Mouse (Mus musculus): ENCODE measurements around the gene Notch2.
"Not testable (repeated sequence)": the region's sequence is repeated elsewhere in the genome, so short reads cannot be mapped to it uniquely, and the experiment has no call there.

Notch2 gene

DNA sequence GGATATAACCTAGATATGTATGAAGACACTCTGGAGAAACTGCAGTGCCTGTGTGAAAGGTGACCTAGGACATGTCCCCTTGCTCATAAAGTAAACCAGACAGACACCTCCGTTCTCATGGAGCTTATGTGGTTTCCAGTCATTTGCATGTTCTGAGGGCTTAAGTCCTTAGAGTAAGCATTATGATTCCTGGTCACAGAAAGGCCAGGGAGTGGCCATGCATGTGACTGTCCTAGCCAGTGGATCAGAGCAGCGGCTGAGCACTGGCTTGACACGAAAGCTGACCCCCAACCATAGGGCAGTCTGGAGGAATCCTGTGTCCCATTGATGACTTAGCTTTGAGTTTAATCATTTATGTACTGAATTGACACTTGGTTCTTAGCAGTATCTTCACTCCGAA, 14.7 kb downstream of the Notch2 start:
- no peak for DNase-seq (ENCODE audit: low read depth, low spot score)

DNA sequence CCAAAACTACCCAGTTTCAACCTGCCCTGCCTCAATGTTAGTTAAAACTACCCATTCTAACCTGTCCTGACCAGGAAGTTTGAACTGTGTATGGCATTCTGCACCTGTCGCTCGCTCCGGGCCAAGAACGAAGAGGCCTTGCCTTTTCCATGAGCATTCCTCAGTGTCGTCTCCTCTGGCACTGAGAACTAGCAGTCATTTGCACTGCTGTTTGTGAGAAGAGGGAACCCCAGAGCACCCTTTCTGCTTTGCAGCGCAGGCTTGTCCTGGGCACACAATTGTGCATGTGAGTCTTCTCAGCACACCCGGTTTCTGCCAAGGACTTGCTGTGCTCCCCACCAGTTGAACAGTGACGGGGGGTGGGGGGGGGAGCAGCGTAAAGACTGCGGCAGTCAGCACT, 15.6 kb downstream of the Notch2 start:
- DNase-seq (ENCODE audit: low read depth, low spot score): no peak

DNA sequence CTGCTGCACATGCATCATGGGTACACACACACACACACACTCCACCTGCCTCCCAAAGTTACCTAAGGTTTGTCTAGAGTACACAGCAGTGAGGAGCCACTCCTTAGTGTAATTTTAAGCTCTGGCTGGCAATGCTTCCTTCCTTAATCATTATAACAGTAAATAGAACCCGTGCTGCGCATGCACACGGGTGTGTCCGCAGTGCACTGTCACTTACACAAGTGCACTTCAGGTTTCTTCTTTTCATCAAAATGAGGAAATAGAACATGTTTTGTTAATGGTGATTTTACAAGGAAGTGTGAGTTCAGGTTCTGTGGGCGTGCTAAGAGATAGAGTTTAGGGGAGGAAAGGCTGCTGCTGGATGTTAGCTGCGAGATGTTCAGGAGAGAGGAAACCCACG, 17.8 kb downstream of the Notch2 start:
- DNase-seq (ENCODE audit: low read depth, low spot score): no peak

DNA sequence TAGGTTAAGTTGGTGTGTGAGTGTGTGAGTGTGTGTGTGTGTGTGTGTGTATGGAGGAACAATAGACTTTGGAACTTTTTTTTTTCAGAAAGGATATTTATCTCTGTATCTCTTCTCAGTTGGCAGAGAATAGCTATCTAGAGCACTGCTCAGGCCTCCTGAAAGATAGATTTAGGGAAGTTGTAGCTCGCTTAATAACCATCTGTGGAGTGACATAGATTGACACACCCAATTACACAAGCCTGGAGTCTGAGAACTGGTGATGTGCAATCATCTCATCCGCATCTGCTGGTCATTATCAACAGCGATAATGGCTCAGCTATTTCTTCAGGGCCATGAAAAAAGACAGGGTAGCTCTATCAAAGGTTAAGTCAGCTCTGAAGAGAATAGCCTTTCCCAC, 18.9 kb downstream of the Notch2 start:
- no peak for DNase-seq (ENCODE audit: low read depth, low spot score)

DNA sequence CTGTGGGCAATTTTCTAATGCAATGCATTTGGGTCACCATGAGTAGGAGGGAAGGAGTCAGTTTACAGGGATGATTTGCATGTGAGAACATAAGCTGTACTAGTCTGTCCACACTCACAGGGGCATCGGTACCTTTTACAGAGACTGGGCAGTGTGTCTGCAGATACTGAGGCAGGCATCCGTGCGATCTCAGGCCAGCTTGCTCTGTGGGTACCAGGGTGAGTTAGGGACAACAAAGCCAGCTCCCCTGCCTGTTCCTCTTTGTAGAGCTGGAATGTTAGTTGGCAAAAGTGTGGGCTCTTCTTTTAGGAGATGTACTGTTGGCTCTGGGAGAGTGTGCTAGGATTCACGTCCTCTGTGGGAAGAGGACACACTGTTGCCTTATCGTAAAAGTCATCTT, 19.6 kb downstream of the Notch2 start:
- DNase-seq (ENCODE audit: low read depth, low spot score): no peak

DNA sequence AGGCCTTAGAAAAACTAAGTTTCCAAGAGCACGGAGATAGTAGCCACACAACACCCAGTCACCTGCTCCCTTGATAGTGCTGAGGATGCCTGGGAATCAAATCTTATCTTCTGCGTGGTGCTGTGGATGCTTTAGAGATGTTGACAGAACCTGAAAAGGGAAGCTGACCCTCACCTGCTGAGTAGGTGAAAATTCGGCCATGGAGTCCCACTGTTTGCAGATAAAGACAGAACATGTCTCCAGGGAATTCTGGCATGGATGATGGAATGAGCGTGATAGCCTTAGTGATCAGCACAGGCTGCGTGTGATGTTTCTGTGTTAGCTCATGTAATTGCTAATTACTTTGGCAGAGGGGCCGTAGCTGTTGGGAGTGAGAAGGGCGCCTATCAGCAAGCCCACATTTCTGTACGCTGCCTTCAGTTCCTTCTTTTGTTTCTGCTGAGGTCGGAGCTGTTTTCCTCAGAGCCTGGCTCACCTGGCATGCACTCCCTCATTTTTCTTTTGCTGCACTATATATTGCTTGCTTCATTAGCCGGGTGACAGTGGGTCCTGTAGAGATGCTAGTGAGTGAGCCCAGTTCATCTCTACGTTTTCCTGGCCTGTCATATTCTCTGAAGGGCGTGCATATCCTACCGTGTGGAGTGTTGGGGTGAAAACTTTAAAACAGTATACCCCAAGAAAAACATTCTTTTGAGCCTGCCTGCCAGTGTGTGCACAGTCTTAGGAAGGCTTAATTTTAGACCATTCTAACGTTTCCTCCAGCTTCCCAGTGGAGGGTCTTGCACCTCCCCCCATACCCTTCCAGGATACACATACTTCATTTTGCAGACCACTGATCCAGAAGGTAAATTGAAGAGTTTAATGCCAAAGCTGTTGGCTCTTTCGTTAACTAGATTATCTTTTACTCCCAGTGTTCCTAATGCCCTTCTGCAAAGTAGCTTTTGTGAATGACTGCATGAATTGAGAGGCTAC, 21.6 kb downstream of the Notch2 start:
- DNase-seq (ENCODE audit: low read depth, low spot score): no peak

DNA sequence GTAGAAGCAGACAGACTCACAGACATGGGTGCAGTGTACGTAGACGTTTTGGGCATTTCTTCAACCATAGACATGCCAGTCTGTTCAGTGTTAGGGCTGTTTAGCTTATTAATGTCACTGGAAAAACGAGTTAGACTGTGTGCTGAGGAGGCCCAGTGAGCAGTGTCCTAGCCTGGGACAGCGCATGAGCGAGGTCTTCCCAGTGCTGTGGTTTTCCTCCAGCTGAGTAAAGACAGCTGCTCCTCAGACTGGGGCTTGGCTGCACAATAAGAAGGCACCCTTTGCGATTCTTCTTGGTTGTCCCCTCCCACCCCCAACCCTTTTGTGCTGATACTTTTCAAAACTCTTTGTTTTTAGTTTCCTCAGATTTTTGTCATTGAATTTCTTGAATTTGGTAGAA, 22.8 kb downstream of the Notch2 start:
- no peak for DNase-seq (ENCODE audit: low read depth, low spot score)

DNA sequence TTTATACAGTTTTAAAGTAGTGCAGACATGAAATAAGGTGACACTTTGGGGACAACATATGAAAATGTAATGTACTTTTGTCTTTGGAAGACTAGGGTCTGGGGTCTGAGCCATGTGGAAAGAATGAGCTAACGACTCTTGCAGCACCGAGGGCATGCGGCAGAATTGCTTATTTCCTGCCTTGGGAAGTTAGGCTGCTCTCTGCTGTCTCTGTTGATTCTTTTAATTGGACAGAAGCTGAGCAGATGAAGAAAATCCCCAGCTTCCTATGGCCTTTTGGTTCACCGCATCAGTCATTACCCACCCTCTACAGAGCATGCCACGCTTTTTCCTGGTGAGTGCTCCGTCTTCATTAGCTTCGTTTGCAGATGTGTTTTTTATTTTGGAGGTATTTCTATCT, 23.8 kb downstream of the Notch2 start:
- DNase-seq (ENCODE audit: low read depth, low spot score): no peak

DNA sequence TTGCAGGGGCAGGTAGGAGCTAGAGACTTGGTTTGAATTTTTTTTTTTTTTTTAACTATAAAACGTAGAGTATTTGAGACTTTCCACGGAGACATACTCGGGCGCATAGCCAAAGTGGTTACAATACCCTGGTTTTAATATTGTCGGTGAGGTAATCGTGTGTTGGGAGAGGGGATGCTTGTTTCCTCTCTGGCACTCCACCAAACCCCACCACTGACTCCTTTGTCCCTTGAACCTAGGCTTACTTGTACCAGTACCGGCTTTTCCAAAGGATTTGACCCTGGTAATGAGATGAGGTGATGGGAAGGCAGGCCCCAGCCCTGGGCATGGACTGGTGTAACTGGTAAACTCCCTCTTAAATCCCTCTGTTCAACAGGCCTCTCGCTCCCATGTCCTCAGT, 25.3 kb downstream of the Notch2 start:
- DNase-seq (ENCODE audit: low read depth, low spot score): no peak

DNA sequence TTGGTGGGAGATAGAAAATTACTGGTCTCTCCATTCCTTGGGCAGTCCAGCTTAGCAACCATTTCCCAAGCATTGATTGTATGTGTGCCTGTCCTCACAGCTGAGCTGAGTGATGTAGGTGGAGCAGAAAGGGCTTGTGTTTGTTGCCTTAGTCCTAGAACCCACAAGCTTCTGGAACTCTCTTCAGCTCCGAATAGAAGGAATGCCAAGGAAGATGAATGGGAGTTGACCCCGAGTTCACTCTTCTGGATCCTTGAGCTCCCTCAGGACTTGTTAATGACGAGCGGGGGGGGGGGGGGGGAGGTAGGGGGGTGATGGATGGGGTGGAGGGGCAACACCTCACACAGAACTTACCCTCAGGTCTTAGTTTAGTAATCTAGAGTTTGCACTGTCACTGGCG, 25.9 kb downstream of the Notch2 start:
- no peak for DNase-seq (ENCODE audit: low read depth, low spot score)

DNA sequence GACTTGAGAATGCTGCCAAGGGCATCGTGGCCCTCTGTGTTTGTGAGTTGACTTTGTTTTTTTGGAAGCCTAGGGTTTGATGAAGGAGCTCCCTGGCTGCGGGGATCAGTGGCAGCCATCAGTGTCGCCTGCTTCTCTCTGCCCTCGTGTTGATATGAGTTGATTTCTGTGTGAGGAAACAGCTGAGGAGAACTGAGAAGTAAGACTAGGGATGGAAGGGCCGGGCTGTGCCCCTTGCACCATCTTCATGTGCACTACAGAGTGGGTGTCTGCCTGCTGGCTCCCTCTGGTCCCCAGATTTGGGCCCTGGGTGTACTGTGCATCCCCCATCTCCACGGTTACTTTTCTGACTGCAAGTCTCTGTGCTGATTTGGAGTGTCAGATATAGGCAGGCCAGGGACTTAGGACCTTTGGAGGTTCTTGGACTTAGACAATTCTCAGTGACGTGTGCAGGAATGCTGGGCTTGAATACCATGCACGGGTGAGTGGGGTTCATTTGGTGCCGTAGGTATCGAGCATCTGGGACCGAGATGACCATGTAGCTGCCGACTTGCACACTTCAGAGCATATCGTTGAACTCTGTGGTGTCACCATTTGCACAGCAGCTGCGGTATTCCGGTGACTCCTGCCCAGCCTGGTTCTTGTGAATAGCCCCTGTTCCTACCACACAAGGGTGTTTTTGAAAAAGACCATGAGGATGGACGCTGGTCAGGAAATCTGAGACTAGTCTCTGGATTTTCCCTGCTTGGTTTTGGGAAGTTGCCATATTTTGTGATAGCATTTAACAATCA, 26.5 kb downstream of the Notch2 start:
- DNase-seq (ENCODE audit: low read depth, low spot score): no peak

DNA sequence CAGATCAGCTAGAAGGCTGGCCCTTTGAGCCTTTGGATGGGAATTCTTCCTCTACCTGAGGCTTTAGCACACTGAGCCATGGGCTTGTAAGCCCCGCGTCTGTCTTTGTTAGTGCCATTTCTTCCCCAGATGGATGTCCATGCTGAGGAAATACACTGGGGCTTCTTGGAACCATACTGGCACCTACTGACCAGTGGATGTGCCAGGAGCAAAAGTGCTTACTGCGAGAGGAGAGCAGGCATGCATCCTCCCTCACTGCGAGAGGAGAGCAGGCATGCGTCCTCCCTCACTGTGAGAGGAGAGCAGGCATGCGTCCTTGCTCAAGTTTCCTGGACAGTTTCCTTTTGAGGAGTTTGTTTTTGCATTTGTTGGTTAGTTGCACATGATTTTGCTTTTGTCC, 27.5 kb downstream of the Notch2 start:
- DNase-seq (ENCODE audit: low read depth, low spot score): no peak

DNA sequence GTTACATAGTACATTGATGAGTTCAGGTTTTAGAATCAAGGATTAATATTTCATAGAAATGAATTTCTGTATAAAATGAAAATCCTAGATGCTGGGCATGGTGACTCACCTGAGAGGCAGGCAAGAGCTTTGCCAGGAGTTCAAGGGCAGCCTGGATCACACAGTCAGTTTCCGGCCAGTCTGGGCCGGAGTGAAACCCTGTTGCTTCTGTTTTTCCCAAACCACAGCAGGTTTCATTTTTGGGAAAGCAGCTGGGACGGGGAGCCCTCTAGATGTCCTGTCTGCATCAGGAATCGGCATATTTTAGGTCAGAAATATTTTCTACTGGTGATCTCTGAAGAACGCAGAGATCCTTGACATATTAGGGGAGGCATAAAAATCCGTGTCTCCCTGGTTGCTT, 29.0 kb downstream of the Notch2 start:
- DNase-seq (ENCODE audit: low read depth, low spot score): no peak

DNA sequence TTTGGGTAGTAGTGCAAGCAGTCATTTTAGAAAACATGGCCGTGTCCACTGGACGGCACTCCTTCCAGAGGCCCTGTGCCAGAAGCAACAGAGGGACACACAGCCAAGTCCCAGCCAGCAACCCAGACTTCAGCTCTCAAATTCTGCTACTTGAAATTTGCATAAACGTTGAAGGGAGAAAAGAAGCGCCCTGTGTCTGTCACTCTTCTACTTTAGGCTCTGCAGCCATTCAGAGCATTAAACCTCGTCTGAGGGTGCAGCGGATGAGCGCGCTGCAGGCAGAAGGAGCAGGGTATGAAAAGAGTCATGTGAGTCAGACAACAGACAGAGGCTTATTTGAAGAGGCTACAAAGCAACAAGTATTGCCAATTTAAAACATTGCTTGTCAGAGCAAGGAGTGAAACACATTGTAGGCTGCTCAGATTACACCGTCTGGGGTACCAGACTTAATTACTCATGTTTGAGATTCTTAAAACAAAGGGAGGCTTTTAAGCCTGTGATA, 29.7 kb downstream of the Notch2 start:
- DNase-seq (ENCODE audit: low read depth, low spot score): no peak

DNA sequence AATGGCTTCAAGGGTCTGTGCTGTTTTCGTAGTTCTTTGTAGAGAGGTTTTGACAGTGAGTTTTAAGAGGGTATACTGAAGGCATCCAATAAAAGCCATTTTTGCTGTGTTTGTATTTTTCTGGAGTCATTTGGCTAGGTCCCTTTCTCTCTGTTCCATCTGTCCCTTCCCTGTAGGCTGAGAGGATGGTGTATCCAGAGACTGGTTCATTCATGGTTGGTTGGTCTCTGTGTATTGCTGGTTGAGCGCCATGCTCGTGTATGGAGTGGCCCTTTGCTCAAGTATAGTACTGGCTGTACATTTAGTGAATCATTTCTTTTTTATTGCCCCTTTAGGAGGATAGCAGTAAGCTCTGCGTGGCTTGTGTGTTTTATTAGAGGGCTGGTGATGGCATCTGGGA, 30.3 kb downstream of the Notch2 start:
- no peak for DNase-seq (ENCODE audit: low read depth, low spot score)

DNA sequence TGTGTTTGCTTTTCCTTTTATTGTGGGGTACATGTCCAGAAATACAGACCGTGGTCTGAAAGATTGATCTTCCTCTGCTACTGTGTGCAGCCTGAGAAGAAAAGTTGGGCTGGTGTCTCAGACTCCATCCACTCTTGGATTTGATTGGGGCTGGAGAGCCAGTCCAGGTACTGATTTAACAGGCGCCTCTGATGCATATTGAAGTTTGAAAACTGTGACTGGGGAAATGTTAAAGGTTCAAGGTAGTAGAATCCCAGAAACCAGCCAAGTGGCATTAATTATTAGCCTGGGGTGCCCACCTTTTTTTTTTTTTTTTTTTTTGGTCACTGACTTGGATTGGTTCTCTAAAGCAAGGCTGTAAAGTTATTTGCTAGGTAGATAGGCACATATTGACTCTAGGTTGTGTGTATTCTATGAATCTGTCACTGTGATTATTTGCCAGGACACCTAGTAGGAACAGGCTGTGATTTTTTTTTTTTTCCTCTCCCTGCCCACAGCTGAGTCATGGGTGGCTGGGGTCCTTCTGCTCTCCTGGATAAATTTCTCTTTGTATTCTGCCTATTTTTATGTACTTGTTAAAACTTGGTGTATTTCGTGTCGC, 31.5 kb downstream of the Notch2 start:
- no peak for DNase-seq (ENCODE audit: low read depth, low spot score)

DNA sequence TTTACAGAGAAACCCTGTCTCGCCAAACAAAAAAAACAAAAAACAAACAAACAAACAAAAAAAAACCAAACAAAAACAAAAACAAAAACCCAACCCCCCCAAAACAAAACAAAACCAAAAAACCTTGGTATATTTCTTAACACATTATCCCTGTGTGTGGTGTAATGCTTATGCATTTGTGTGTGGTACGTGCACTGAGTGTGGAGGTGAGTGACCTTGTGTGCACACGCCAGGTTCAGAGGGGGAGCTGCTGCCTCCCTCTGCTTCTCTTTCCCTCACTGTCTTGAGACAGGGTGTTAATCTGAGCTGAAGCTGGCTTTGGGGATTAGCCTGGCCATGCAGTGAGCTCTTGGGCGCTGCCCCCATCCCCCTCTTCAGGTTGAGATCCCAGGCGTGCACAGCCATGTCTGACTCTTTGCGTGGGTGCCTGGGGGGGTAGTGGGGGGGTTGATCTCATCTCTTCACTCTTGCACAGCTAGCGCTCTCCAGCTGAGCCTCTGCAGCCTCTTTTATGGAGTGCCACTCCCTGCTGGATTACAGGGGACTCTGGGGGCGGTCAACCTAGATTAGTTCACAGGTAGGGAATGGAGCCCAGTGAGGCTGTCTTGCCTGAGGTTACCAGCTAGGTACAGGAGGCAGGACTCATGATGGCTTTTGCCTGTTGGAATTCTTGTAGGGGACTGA, 32.3 kb downstream of the Notch2 start:
- DNase-seq (ENCODE audit: low read depth, low spot score): no peak

DNA sequence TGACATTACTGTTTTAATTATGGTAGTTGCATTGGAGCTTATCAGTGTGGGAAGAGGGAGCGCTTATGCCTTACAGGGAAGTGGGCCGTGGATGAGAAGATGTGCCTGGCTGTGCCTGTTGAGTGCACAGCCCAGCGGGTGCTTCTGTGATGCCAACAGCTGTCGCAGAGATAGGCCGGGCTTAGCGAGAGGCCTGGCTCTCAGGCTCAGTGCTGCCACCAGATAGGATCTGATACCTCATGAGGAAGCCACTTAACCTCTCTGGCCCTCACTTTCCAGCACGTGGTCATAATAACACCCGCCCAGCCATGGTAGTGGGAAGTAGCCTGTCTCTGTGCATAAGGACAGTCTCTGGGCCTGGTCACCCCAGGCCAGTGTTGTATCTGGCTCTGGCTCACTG, 33.0 kb downstream of the Notch2 start:
- DNase-seq (ENCODE audit: low read depth, low spot score): no peak

DNA sequence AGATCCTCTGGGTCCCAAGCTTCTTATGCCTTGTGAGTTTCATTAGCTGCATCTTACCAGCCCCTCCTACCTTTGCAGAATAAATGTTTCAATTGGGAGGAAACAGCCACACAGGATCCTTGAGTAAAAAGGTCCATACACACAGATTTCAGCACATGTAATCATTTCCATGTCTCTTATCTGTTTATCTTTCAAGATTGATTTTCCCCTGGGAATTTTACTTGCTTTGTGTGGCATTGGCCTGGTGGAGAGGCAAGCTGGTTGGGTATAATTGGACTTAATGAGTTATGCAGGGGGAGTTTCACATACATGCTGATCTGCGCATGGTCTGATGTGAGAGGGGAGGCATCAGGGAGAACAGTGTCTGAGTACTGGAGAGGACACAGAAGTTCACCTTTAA, 36.3 kb downstream of the Notch2 start:
- no peak for DNase-seq (ENCODE audit: low read depth, low spot score)

DNA sequence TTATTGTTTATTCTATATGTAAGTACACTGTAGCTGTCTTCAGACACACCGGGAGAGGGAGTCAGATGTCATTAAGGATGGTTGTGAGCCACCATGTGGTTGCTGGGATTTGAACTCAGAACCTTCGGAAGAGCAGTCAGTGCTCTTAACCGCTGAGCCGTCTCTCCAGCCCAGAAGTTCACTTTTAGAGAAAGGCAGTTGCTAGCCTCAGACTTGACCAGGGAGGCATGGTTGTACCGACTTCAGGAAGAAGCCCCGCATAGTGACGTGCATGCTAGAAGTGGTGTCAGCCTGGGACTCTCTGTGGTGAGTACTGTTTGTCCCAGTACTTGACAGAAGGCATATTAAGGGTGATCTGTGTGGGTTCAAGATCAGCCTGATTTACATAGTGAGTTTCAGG, 36.8 kb downstream of the Notch2 start:
- DNase-seq (ENCODE audit: low read depth, low spot score): not testable (repeated sequence)

DNA sequence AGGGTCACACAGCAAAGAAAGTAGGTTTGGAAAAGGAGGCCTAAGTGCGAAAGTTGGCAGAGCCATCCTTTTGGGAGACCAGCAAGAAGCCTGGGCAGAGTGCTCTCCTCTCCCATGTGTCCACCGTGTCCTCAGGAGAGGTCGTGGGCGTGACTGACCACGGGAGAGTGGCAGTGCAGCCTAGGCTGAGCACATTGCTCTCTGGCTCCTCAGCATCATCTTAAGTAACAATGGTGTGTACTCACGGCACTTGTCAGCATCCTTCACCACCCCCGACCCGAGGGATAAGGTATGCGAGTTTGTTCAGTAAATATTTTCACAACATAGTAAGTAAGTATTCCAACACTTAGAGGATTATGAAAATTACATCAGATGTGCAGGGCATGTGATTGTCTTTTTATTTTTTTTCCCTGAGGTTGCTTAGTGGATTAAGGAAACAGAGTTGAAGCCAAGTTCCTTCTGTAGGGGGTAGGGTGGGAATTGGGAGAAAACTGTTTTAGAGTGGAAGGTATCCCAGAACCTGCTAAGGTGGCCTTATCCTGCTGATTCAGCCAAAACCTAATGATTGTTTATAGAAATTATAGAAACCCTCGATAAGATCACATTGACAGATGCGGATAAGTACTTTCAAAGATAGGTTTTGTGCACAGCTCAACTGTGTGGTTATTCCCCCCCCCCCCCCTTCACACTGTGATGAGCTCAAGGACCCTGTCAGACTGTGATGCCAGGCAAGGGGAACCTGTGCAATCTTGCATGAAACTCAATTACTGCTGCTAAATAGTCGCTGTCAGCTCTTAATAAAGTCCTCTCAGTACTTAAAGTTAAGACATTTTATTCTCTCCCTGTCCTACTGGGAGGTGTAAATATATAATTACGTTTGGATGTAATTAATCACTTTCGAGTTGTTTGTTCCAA, 37.4 kb downstream of the Notch2 start:
- no peak for DNase-seq (ENCODE audit: low read depth, low spot score)
